Mouse (Mus musculus) cerebellum, adult 2 months (tissue): ENCODE data around the gene Olfr347. TPM values are rescaled to one million over a fixed set of nuclear protein-coding genes. Genes with fewer than 3 reads are reported as not detected.

Experiments used
- DNase-seq, 2 experiments: peaks; one replicate each; pipeline ENCODE4 v3.0.0; 2021
- H3K27ac ChIP-seq: fragments of 200-500 bp; 2 replicates; pipeline ENCODE4 v1.5.1; 2012; ENCODE audit warnings: low read length, control low read depth, inconsistent platforms; ENCODE audit not compliant: insufficient read depth
- H3K27me3 ChIP-seq: fragments of 200-500 bp; 2 replicates; pipeline ENCODE4 v1.6.1; 2012; ENCODE audit warnings: inconsistent platforms, mild to moderate bottlenecking, low read length, moderate library complexity; ENCODE audit not compliant: control insufficient read depth, insufficient read depth
- H3K4me1 ChIP-seq: fragments of 200-500 bp; 2 replicates; pipeline ENCODE4 v1.6.1; 2011; ENCODE audit warnings: low read length; ENCODE audit not compliant: control insufficient read depth, insufficient read depth
- H3K4me3 ChIP-seq: fragments of 200-500 bp; replicated peaks from 2 replicates; pipeline ENCODE3; 2011; ENCODE audit warnings: mild to moderate bottlenecking, low read depth, low read length, control low read depth; ENCODE audit not compliant: insufficient read depth
- CTCF ChIP-seq: fragments of 200-500 bp; IDR thresholded peaks from 2 replicates; pipeline ENCODE4 v1.5.1; 2011; ENCODE audit warnings: low read depth, mild to moderate bottlenecking, control low read depth, low read length, moderate library complexity, borderline replicate concordance; ENCODE audit not compliant: insufficient read depth
- POLR2A ChIP-seq: fragments of 200-500 bp; IDR thresholded peaks from 2 replicates; pipeline ENCODE4 v1.6.1; 2011; ENCODE audit warnings: low read length, control low read depth, borderline replicate concordance; ENCODE audit not compliant: insufficient read depth
- WGBS: fragments of 180-500 bp; shearing (Covaris S2); methylation state at CpG from one replicate; pipeline ENCODE4 v1.1.7; 2018; 5-methylcytosine and 5-hydroxymethylcytosine counted together
- polyA plus RNA-seq: library from polyadenylated mRNA; depleted of rRNA; stranded (reverse); fragments of >200 nt; gene quantifications from 2 replicates; pipeline ENCODE4 v1.2.3, GENCODE M21; 2012; rRNA removed

Olfr347 gene
- not detected in 2 replicates for polyA plus RNA-seq

DNA sequence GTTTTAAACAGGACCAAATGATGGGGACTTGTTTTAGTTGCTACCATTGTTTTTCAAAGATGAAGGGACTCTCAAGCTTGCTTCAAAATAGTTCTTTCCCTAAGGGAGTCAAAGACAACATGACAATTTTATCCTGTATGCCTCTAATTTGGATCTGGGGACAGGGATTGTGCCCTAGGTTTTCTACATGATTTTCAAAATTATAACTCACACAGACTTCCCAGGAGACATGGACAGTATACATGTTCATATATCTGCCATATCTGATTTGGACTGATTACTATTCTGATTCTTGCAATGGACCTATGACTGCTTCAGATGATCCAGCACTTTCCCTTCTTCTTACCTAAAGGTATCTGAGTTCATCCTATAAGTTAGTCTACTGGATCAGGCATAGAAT is at the start of gene Olfr347:
TSS of gene Olfr347 (plus strand) at position 301 of the 400 bp plus-strand sequence.
- no peak for DNase-seq
- no peaks in the 10 kb centered on the region for H3K4me1 ChIP-seq
- TF ChIP-seq POLR2A (no peak), CTCF (no peak)

DNA sequence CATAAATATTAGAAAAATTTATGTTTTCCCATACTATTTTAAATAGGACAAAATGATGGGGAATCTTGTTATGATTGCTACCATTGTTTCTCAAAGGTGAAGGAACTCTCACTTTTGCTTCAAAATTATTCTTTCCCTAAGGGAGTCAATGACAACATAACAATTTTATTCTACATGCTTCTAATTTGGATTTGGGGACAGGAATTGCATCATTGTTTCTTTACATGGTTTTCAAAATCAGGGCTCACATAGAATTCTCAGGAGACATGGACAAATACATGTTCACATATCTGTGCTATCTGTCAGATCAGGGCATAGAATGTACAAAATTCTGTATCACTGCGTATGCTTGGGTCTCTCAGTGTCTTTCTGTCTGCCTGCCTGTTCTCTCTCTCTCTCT is 46.2 kb upstream of the Olfr347 start, which contains the start of gene Olfr346:
TSS of gene Olfr346 (plus strand) at position 301 of the 400 bp plus-strand sequence.
- H3K4me1 ChIP-seq: no peaks in the 10 kb centered on the region
- WGBS: 90% methylated on average over 1 of the region's 1 CpGs
- DNase-seq: no peak
- H3K27ac ChIP-seq: no peak within 1 kb of the TSS
- H3K4me3 ChIP-seq: no peak within 1 kb of the TSS
- TF ChIP-seq POLR2A: no peak
- TF ChIP-seq CTCF: no peak
- H3K27me3 ChIP-seq: no peaks in the 10 kb centered on the region

More for the DNA sequence above, at the start of gene Olfr347:
- Histone ChIP-seq H3K4me3 (no peak within 1 kb of the TSS), H3K27ac (no peak within 1 kb of the TSS), H3K27me3 (no peaks in the 10 kb centered on the region)

DNA sequence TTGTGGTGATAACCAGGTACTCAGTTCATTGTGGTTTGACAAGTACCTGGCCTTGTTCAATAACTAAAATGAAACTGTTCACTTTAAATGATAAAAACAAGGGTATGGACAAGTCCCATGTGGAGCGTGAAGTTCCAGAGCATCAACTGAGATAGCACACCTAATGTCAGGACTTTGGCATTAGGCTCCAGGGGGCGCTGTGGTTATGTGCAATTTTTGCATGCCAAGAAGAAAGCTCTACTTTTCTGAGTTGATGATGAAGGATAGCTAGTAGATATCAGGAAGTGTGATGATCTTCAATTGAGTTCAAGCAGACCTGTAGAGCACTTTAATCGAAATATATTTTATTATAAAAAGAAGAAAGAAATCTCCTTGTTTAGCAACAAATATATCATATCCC is 4.5 kb downstream of the Olfr347 start:
- Histone ChIP-seq H3K27ac (no peak overlapping the region), H3K4me1 (no peaks in the 10 kb centered on the region), H3K27me3 (no peaks in the 10 kb centered on the region), H3K4me3 (no peak overlapping the region)
- no peak for DNase-seq
- WGBS: 51% methylated on average over 3 of the region's 3 CpGs
- no peak for TF ChIP-seq CTCF
- no peak for TF ChIP-seq POLR2A

DNA sequence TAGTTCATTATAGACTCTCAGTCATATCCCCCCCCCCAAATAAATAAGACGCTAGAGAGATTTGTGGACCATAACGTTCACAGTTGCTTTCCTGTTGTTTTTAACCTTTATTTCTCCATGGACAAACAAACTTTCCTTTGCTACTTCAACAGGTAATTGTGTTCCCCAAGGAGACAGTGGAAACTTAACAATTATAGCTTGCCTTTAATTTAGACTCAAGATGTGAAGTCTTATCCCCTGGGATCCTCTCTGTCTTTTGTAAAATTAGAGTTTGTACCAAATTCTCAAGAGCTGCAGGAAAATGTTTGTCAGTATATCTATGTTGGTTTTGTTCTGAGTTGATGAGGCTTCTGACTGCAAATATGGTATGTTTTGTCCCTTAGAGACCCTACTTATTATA is 52.3 kb downstream of the Olfr347 start, which contains the start of gene Olfr348:
TSS of gene Olfr348 (plus strand) at position 301 of the 400 bp plus-strand sequence.
- Histone ChIP-seq H3K27ac (no peak within 1 kb of the TSS), H3K4me1 (no peaks in the 10 kb centered on the region), H3K4me3 (no peak within 1 kb of the TSS), H3K27me3 (no peaks in the 10 kb centered on the region)
- WGBS: 67% methylated on average over 2 of the region's 2 CpGs
- no peak for TF ChIP-seq CTCF
- TF ChIP-seq POLR2A: no peak
- no peak for DNase-seq

Other genes with a start within 250 kb of the Olfr347 start
- gene Olfr341, start 249.4 kb upstream of the Olfr347 start, polyA plus RNA-seq: not detected in 2 replicates
- not detected in 2 replicates for gene Olfr342, start 206.9 kb upstream of the Olfr347 start, polyA plus RNA-seq
- gene Olfr344, start 165.2 kb upstream of the Olfr347 start, polyA plus RNA-seq: not detected in 2 replicates
- not detected in 2 replicates for gene Olfr345, start 91.9 kb upstream of the Olfr347 start, polyA plus RNA-seq
- gene Olfr346, start 46.1 kb upstream of the Olfr347 start, polyA plus RNA-seq: not detected in 2 replicates
- gene Olfr348, start 52.4 kb downstream of the Olfr347 start, polyA plus RNA-seq: not detected in 2 replicates
- not detected in 2 replicates for gene Olfr50, start 58.6 kb downstream of the Olfr347 start, polyA plus RNA-seq
- not detected in 2 replicates for gene Olfr3, start 85.1 kb downstream of the Olfr347 start, polyA plus RNA-seq
- gene Olfr350, start 114.4 kb downstream of the Olfr347 start, polyA plus RNA-seq: not detected in 2 replicates
- not detected in 2 replicates for gene Olfr351, start 130.8 kb downstream of the Olfr347 start, polyA plus RNA-seq
- gene Olfr352, start 136.6 kb downstream of the Olfr347 start, polyA plus RNA-seq: not detected in 2 replicates
- not detected in 2 replicates for gene Olfr353, start 161.0 kb downstream of the Olfr347 start, polyA plus RNA-seq
- not detected in 2 replicates for gene Olfr354, start 173.8 kb downstream of the Olfr347 start, polyA plus RNA-seq
- not detected in 2 replicates for gene Olfr355, start 197.0 kb downstream of the Olfr347 start, polyA plus RNA-seq
- not detected in 2 replicates for gene Olfr356, start 205.2 kb downstream of the Olfr347 start, polyA plus RNA-seq